Mouse (Mus musculus) megakaryocyte progenitor cell, adult 5-6 weeks (primary cell): ENCODE measurements around the gene Lcmt1. TPM values are rescaled to one million over a fixed set of nuclear protein-coding genes. Genes with fewer than 3 reads are reported as not detected.

Experiments used
- ATAC-seq: replicated peaks from 2 replicates; pipeline ENCODE4 v1.8.0; 2016; ENCODE audit warnings: mild to moderate bottlenecking, moderate TSS enrichment, inconsistent platforms; ENCODE audit not compliant: poor library complexity
- total RNA-seq, 2 experiments: library from RNA; stranded (forward) in 1 of 2; stranded (reverse) in 1 of 2; fragments of 157-497, 149-512 nt in 1 of 2; fragments of 200-1000 nt in 1 of 2; gene quantifications; 2 replicates each; pipeline versions ENCODE4 v1.2.3 to v1.2.4; 2015 to 2017

Gene Lcmt1
- total RNA-seq, 2 experiments from 2014 or later: 35.9 to 45.4 TPM

DNA sequence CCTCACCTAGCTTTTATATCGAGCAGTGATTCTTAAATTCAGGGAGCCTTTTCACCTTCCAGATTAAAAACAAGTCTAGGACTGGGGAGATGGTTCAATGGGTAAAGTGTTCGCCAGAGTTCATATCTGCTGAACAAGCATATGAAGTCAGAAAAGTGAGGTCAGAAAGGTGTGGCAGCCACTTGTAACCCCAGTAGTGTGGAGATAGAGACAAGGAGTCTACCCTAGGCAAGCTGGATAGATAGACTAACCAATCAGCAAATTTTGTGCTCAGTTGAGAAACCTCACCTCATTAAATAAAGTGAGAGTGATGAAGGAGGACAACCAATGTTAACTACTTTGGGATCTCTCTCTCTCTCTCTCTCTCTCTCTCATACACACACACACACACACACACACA, 80.9 kb downstream of the Lcmt1 start:
- no peak for ATAC-seq

DNA sequence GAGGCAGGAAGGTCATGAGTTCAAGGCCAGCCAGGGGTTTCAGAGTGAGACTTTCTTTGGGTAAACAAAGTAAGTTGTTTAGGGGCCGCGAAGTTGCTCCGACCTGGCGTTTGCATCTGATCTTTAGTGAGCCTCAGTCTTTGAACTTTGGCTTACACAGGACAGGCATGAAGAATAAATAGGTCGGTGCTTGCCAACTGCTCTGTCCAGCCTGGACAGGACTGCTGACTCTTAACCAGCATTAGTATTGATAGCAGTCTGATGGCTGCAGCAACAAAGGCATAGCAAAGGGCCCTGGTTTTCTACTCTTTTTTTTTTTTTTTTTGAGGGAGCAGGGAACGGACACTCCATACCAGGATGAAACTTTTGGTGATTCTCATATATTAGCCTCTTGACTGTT, 83.0 kb downstream of the Lcmt1 start:
- no peak for ATAC-seq

DNA sequence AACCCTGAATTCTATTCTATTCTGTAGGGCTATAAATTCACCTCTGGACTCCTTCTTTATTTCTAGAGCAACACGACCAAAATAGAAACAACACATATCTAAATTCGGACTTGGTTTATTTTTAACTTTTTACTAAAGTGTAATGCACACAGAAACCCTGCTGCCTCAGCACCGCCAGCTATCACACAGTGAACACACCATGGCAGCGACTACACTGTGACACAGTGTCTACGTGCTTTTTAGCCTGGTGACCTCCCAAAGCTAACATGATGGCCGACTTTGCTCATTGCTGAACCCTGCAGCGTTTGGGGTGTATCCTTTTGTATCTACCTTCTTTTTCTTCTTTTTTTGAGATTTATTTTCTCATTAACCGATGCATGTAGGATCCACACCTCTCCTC, 83.5 kb downstream of the Lcmt1 start:
- ATAC-seq: no peak

DNA sequence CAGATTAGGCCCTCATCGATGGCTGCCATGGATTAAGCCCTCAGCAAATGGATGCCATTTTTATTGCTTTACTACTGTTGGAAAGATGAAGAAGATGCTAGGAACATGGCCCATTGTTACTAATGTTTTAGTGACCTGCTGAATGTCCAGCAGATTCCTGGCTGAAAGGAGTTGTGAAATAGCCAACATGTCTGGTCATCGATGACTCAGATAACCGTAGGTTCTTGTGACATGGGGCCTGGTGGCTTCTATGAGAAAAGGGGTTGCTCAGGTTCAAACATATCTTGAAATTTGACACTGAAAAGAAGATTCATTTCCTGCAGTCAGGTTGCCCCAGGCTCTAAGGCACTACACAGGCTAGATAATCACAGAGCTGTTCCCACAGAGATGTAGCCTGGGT, 85.5 kb downstream of the Lcmt1 start:
- ATAC-seq: no peak

DNA sequence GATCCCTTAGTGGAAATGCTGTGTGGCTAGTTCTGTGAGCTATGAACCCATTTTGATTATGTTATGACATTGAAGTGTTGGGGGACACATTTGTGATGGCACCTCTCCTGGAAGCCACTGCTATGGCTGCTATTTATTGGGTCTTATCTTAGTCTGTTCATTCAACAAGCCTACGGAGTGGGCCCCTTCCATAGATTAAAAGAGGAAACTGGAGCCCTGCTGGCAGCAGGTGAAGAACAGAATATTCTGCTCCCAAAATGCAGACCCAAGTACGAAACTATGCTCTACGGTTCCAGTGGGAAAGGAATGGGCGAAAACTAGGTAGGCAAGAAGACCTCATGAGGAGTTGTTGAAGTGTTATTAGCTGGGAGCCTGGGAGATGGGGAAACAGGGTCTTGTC, 88.7 kb downstream of the Lcmt1 start:
- no peak for ATAC-seq

DNA sequence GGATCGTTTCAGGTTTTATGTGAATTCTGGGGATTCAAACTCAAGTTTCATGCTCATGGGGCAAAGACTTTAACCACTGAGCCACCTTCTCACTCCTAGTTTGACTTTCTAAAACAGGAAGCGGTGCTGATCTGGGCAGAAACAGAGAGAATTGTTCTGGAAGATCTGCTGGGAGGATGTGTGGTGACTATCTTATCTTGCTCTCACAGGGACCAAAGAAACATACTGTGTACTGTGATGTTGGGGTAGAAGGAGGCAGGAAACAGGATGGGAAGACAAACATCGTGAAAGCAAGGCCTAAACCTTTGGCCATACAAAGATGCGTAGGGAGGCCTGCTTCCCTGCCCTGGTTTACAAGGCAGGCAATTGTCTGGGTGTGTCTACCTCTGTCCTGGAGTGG, 89.7 kb downstream of the Lcmt1 start:
- ATAC-seq: peak; percentile 47

DNA sequence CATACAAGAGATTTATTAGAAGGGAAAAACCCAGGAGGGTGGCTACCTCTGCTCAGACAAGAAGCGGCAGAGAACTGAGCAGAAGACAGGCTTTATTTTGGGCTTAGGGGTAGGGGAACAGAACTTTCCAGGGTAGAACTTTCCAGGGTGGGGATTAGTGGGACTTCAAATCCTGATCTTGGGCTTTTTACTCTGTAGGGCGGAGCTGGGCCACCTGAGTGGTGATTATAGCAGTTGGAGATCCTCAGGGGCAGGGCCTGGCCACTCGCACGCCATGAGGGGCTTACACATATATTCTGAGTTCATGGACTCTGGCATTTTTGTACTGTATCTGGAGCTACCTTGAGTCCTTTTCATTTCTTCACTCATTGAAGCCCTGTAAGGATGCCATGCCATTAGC, 91.7 kb downstream of the Lcmt1 start:
- no peak for ATAC-seq

DNA sequence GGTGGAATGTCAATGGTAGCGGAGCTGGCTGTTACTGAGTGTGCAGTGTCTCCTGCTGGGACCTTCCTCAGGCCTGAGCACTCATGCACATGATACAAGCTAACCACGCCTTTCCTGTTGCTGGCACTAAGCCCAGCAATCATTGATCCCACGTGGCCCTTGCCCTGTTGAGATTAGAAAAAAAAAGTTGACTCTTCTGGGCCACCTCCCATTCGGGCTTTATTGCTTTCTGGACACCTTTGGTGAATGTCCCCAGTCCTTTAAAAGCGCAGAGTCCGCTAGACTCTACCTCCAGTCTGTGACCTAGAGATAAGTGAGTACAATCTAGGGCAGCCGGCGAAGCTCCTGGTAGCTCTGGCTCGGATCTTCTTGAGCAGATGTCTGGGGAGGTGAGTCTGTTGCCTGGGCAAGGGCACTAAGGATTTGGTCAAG, 92.5 kb downstream of the Lcmt1 start, which contains the start of gene Aqp8:
Aqp8 (plus strand) TSS at position 222 of the 432 bp plus-strand sequence.
- peak; percentile 78 for ATAC-seq

DNA sequence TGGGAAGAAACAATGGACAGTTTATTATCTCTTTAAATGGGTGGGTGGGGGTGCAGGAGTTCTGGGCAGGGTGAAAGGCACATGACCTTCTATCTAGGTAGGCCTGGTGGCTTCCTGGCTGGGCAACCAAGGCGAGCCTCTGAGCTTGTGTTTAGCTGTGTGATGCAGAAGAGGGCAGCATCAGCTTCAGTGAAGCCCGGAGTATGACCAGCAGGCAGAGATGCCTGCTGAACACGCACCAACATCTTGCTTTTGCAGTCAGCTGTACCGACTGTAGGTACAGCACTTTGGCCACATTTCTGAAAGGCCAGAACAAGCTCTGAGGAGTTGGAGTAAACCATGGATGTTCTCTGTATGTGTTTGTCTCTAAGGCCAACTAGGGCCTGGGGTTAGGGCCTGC, 94.0 kb downstream of the Lcmt1 start:
- no peak for ATAC-seq

DNA sequence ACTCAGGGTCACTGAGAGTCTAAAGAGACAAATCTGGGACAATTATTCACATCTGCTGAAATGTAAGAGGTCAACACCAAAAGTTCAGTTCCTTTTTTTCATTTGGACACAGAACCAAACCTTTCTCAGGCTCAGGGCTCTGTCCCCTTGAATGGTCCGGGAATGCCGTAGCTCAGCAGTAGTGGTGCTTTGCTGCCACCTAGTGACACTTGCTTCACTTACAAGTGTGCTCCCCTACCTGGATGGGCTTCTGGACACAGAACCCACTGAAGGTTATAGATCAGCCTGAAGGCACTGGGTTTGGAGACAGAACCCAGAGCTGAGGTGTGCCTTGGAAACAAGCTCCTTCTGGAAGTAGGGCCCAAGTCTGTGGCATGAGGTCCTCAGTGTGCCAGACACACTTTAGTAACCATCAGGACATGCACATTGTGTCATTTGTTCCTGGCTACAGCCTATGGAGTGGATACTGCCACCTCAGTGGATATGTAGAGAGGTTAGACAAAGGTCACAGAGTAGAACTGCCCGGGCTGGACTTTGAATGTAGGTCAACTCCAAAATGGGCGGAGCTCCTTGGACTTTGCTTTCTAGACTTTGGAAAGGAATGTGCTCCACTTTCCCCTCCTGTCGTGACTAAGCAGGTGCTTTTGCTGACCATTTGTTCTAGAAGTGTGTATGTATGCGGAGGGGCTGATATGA, 96.3 kb downstream of the Lcmt1 start:
- ATAC-seq: peak; percentile 66

DNA sequence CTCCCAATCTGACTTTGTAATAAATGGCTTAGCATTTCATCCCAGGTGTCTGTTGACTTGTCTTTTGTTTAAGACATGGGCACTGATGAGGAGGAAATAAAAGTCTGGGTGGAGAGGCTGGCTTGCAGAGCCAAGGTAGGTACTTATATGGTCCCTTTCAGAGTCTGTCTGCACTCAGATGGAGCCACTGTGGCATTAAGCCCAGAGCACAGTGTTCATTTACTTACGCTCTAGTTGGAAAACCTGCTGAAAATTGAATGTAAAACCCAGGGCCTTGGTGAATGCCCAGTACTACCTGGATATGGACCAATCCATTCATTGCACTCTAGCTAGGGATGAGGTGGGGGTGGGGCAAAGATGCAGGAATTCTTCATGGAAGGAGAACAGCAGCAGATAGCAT, 98.4 kb downstream of the Lcmt1 start:
- no peak for ATAC-seq

Other genes starting within 250 kb of the Lcmt1 start
- gene Tnrc6a, start 245.9 kb upstream of the Lcmt1 start, total RNA-seq (2015): 20.9 and 29.3 TPM in 2 replicates
- gene Tnrc6a, start 245.9 kb upstream of the Lcmt1 start, total RNA-seq (2017): 20.2 and 51.3 TPM in 2 replicates
- gene Slc5a11, start 155.0 kb upstream of the Lcmt1 start, total RNA-seq (2015): 1.3 and 1.7 TPM in 2 replicates
- gene Slc5a11, start 155.0 kb upstream of the Lcmt1 start, total RNA-seq (2017): 5.6 and 21.3 TPM in 2 replicates
- 79.4 and 85.9 TPM in 2 replicates for gene Arhgap17, start 131 bp downstream of the Lcmt1 start, total RNA-seq (2015)
- gene Arhgap17, start 131 bp downstream of the Lcmt1 start, total RNA-seq (2017): 23.2 and 26.7 TPM in 2 replicates
- gene Aqp8, start 92.5 kb downstream of the Lcmt1 start, total RNA-seq (2015): not detected in 2 replicates
- not detected in 2 replicates for gene Aqp8, start 92.5 kb downstream of the Lcmt1 start, total RNA-seq (2017)
- 0.07 TPM in 1 of 2 replicates, not detected in the other for gene Zkscan2, start 130.7 kb downstream of the Lcmt1 start, total RNA-seq (2015)
- gene Zkscan2, start 130.7 kb downstream of the Lcmt1 start, total RNA-seq (2017): not detected in 2 replicates